Mouse (Mus musculus): ENCODE data around the gene Lnx2.

Gene Lnx2

GRCm38 (mm10) chr5:147076026-147076798 is at the start of gene Lnx2:
Gene Lnx2 (minus strand): TSS chr5:147076586.
- DNase-seq (ENCODE audit: low spot score), result peak; percentile 93

GRCm38 (mm10) chr5:147125542-147126185 is 49.3 kb upstream of the Lnx2 start:
- no peak for DNase-seq (ENCODE audit: low spot score)

DNA sequence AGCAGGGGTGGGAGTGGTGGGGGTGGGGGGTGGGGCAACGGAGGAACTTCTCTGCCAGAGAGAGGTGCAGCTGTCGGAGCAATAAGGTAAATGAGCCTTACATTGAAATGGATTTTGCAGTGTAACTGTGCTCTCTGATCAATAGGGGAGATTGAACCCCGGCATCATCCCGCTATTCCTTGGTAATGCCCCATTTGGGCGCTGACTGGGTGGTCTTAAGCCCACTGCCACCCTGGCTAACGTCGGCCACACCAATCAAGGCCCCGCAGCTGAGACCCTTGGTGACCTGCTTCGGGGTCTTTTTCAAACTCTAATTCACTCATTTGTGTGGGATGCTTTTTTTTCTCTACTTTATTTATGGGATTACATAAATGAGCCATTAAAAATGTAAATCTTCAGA is 48.4 kb upstream of the Lnx2 start:
- DNase-seq (ENCODE audit: low spot score), result no peak

- DNase-seq (ENCODE audit: low spot score), result no peak
These were observed 44.8 kb upstream of the Lnx2 start for GRCm38 (mm10) chr5:147121146-147121545.

- no peak for DNase-seq (ENCODE audit: low spot score)
These were observed 40.6 kb upstream of the Lnx2 start for GRCm38 (mm10) chr5:147117027-147117426.

GRCm38 (mm10) chr5:147115631-147116030 is 39.2 kb upstream of the Lnx2 start:
- no peak for DNase-seq (ENCODE audit: low spot score)

- DNase-seq (ENCODE audit: low spot score), result no peak
These were observed 38.4 kb upstream of the Lnx2 start for GRCm38 (mm10) chr5:147114738-147115137.

DNA sequence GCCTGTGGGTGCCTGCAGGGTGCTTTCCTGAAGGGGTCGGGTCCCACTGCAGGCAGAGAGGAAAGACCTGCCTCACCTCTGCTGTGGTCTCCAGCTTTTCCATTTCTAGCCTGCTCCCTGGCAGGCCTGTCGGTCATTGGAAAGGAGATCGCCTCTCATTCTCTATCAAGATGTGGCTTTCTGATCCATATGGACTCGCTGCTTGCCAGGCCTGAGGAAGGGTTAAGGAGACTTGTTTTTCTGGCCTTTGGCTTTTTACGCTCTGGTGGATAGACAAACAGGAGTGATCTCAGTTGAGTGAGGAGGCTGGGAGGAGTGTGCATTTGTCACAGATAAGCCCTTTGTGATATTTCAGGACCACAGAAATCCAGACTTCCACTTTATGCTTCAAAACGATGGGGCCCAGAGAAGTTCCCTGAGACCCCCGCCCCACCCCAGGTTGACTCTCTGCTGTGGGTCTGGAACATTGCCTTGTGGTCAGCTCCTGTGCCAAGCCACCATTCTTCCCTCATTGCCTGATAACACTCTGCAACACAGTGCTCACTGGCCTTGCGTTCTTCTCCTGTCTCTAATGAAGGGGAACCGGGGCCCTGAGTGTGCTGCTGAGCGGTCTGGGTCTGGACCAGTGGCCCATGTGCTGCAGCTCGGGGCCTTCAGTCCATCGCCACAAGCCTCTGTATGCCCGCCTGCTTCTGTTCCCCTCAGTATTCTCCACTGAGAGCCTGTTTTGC is 32.6 kb upstream of the Lnx2 start:
- DNase-seq (ENCODE audit: low spot score), result no peak

DNA sequence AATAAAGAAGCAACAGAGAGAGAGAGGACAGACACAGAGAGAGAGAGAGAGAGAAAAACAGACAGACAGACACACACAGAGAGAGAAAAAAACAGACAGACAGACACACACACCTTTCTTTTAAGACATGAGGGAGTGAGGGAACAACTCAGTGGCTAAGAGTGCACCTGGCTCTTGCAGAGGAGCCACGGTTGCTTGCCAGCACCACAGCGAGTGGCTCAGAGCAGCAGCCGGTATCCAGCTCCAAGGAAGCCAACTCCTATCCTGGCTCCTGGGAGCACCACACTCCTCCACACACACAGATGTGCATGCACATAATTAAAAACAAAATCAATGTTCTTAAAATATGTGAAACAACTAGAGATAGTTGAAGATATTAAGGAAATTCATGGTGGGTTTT is 30.9 kb upstream of the Lnx2 start:
- DNase-seq (ENCODE audit: low spot score), result no peak

GRCm38 (mm10) chr5:147102295-147102694 is 25.9 kb upstream of the Lnx2 start:
- no peak for DNase-seq (ENCODE audit: low spot score)

GRCm38 (mm10) chr5:147100180-147100579 is 23.8 kb upstream of the Lnx2 start:
- no peak for DNase-seq (ENCODE audit: low spot score)

GRCm38 (mm10) chr5:147098667-147099066 is 22.3 kb upstream of the Lnx2 start:
- DNase-seq (ENCODE audit: low spot score), result no peak

DNA sequence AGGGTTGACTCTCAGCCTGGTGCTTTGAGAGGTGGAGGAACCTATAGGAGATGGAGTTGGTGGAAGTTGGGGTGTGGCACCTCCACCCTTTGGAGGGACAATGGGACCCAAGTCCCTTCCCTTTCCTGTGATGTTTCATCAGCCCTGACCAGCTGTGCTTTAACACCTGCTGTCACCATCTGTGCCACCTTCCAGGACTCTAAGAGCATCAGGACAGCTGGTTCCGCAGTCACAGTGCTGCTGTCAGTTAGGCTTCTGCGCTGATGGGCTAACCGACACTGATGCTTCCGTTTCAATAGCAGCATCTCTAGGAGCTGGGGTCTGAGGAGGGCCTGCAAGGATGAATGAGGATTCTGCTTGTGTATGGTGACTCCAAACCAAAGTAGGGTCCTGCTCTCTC is 20.2 kb upstream of the Lnx2 start:
- no peak for DNase-seq (ENCODE audit: low spot score)

DNA sequence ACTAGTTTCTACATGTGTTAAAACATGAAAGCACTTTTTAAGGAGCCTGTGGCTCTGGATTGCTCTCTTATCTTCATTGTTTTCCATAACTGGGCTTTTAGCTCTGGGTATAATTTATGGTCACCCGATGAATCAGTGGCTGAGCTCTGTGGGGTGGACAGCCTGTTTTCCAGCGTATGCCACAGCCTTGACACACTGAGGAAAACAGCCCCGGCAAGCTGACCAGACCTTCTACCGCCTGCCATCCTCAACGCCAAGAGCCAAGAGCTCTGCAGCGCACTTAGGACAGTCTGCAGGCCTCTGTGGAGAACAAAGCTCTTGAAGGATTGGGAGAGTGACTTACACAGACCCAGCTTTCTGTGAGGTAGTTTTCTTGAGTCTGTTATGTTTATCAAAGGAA is 17.9 kb upstream of the Lnx2 start:
- no peak for DNase-seq (ENCODE audit: low spot score)

DNA sequence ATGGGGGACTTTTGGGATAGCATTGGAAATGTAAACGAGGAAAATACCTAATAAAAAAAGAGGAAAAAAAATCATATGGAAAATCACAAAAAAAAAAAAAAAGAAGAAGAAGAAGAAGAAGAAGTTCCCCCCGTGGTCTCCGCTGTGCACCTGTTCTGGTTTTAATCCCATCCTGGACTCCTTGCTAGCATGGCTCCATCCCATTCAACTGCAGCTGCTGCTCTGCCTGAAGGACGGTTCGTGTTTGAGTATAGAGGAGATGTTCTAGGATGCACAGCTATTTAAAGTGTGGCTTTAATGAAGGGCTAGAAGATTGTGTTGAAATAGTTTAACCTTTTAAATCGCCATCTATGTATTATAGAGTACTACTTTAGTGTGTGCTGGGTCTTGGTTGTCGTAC is 16.1 kb upstream of the Lnx2 start:
- DNase-seq (ENCODE audit: low spot score), result no peak

DNA sequence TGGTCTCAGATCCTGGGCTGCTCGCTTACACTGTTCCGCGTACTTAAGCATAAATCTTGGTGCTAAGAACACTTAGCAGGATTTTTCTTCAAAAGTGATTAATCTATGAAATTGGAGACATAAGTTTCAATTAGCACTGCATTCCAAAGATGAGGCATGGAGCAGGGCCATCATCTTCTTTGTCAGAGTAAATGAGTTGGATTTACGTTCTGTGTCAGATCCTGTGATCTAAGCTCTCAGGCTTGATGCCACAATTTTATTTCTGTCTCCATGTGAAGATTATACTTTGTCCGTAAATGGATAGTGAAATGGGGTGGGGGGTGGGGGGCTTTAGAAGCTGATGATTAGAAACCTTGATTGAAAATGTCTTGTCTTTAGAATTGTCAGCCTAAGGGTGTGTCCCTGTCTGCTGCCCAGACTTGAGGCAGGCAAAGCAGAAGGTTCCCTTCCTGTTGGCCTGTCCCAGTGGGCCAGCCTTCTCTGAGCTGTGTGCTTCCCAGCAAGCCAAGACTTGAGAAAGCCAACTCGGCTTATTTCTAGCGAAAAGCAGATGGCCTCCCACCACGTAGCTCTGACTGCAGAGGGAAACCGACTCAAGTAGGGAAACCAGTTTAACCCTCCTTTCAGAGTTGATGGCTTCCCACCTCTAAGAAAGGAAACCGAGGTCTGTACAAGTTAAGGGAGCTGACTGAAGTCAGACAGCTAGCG is 14.0 kb upstream of the Lnx2 start:
- DNase-seq (ENCODE audit: low spot score), result no peak

GRCm38 (mm10) chr5:147089836-147090235 is 13.4 kb upstream of the Lnx2 start:
- no peak for DNase-seq (ENCODE audit: low spot score)

DNA sequence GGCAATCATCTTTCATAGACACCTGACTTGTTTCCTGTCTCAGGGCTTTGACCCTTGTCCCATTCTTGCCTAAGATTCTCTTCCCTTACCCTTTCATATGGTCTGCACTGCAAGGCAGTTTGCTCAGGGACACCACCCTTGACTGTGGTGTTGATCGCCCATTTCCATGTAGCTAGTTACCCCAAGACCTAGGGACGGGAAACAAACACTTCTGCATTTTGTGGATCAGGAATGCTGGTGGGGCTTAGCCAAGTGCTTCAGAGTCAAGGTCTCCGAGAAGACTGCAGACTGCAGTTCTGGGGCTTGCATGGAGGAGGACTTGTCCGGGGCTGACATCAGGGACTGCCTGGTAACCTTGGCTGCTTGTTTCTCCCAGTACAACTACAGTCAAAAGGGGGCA is 10.4 kb upstream of the Lnx2 start:
- DNase-seq (ENCODE audit: low spot score), result no peak

GRCm38 (mm10) chr5:147085201-147085894 is 9.0 kb upstream of the Lnx2 start:
- peak; percentile 31 for DNase-seq (ENCODE audit: low spot score)

- DNase-seq (ENCODE audit: low spot score), result no peak
These were observed 1.9 kb upstream of the Lnx2 start for GRCm38 (mm10) chr5:147078110-147078900.
